27 mouse cellular contexts compared by ENCODE assay signal in the genomic region with DNA sequence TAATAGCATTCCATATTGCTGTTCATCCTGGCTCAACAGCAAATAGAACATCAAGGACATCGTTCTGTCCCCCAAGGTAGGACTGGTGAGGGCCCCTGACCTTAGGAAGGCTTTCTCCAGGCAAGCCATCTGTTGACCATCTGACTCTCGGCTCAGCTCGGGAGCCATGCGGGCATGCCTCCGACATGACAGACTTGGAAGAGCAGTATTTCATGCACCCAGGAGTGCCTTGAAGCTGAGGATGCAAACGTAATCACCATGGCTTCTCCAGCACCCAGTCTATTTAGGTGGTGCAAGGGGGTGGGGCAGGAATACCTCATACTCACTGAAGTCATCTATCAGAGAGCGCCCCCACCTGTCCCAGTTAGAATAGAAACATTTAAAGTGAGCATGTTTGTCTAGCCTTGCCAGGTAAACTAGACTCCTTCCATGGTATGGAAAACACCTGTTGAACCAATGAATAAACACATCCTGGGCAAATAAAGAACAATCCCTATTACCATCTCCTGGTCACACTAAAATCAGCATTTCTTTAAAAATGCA.
DNase-seq lines count a peak whose midpoint lies in the region; ATAC-seq and TF ChIP-seq lines count a peak whose summit lies in the region.
"Had no signal": no experiment of that assay in that cellular context is flagged by ENCODE, and none has a peak within 500 bp of the region (broad histone marks: within the 10 kb centered on the region; RNA-seq: fewer than 3 reads in every experiment).

No protein-coding gene starts in this region.

- H3K36me3 ChIP-seq in intestine, postnatal 0 days (ENCODE audit: control insufficient read depth, insufficient read depth), result no peaks in the 10 kb centered on the region
- H3K36me3 ChIP-seq in intestine, embryonic 16.5 days (ENCODE audit: control insufficient read depth, insufficient read depth, low read length), result no peaks in the 10 kb centered on the region
- no peaks in the 10 kb centered on the region for H3K36me3 ChIP-seq in MEL (ENCODE audit: control insufficient read depth in 1 of 2, insufficient read depth in 2 of 2, low read length in 2 of 2)
- H3K36me3 ChIP-seq in heart, embryonic 12.5 days, result no peaks in the 10 kb centered on the region
- H3K36me3 ChIP-seq: embryonic facial prominence, embryonic 13.5 days; hindbrain, embryonic 10.5 days; limb, embryonic 15.5 days; liver, embryonic 15.5 days; midbrain, embryonic 10.5 days; neural tube, embryonic 15.5 days had no signal

- no peak for TF ChIP-seq EP300 in MEL (IDR thresholded peaks at IDR 0.05; ENCODE audit: low read depth in 1 of 2, low read length in 2 of 2)

- WGBS in intestine, postnatal 0 days, result 78% methylated on average over 7 of the region's 7 CpGs
- WGBS in intestine, embryonic 16.5 days, result 78% methylated on average over 7 of the region's 7 CpGs
- 73% methylated on average over 7 of the region's 7 CpGs for whole genome bisulfite sequencing in heart, embryonic 12.5 days

- ATAC-seq in CD4-positive, CD25-positive, alpha-beta regulatory T cell, adult 4 months, result no peak
- ATAC-seq in intestine, postnatal 0 days, result no peak
- ATAC-seq in intestine, embryonic 16.5 days, result no peak
- ATAC-seq in heart, embryonic 12.5 days (ENCODE audit: insufficient number of reproducible peaks, low FRiP score), result no peak
- ATAC-seq: forebrain, embryonic 14.5 days; hindbrain, embryonic 16.5 days had no signal

- no peaks in the 10 kb centered on the region for H3K9me3 ChIP-seq in intestine, postnatal 0 days (ENCODE audit: control insufficient read depth)
- no peaks in the 10 kb centered on the region for H3K9me3 ChIP-seq in intestine, embryonic 16.5 days (ENCODE audit: control insufficient read depth, low read length)
- H3K9me3 ChIP-seq in MEL (replicated peaks; ENCODE audit: insufficient read depth, low read length), result no peaks in the 10 kb centered on the region
- H3K9me3 ChIP-seq in heart, embryonic 12.5 days (replicated peaks), result no peaks in the 10 kb centered on the region
- H3K9me3 ChIP-seq: embryonic facial prominence, embryonic 13.5 days; G1E; hindbrain, embryonic 10.5 days; limb, embryonic 15.5 days; liver, embryonic 15.5 days; midbrain, embryonic 10.5 days; neural tube, embryonic 15.5 days had no signal

- no peak overlapping the region for H3K9ac ChIP-seq in intestine, postnatal 0 days (ENCODE audit: low read depth, low read length)
- no peak overlapping the region for H3K9ac ChIP-seq in intestine, embryonic 16.5 days (ENCODE audit: low read depth, low read length)
- H3K9ac ChIP-seq in MEL (ENCODE audit: control insufficient read depth, low read depth, low read length, poor library complexity, severe bottlenecking), result no peak overlapping the region
- no peak overlapping the region for H3K9ac ChIP-seq in heart, embryonic 12.5 days
- H3K9ac ChIP-seq: embryonic facial prominence, embryonic 13.5 days; limb, embryonic 15.5 days; liver, embryonic 15.5 days; neural tube, embryonic 15.5 days had no signal

- peak; percentile 46 for TF ChIP-seq RAD21 in MEL (IDR thresholded peaks at IDR 0.05; ENCODE audit: low read depth, low read length)

- H3K79me2 ChIP-seq in MEL (ENCODE audit: control insufficient read depth, insufficient read depth, low read length, poor library complexity), result no peaks in the 10 kb centered on the region

- H3K4me2 ChIP-seq in intestine, postnatal 0 days (replicated peaks; ENCODE audit: low read depth), result no peak overlapping the region
- no peak overlapping the region for H3K4me2 ChIP-seq in intestine, embryonic 16.5 days (ENCODE audit: low read depth, low read length)
- H3K4me2 ChIP-seq in heart, embryonic 12.5 days, result no peak overlapping the region
- H3K4me2 ChIP-seq: embryonic facial prominence, embryonic 13.5 days; heart, embryonic 11.5 days; limb, embryonic 15.5 days; liver, embryonic 15.5 days; neural tube, embryonic 15.5 days had no signal

- no peak overlapping the region for H3K27ac ChIP-seq in intestine, postnatal 0 days (ENCODE audit: low read depth, low read length)
- no peak overlapping the region for H3K27ac ChIP-seq in intestine, embryonic 16.5 days (ENCODE audit: low read length)
- no peak overlapping the region for H3K27ac ChIP-seq in MEL (ENCODE audit: control insufficient read depth, low read depth, low read length)
- no peak overlapping the region for H3K27ac ChIP-seq in heart, embryonic 12.5 days (ENCODE audit: poor library complexity, severe bottlenecking)
- H3K27ac ChIP-seq: embryonic facial prominence, embryonic 13.5 days; gastrocnemius, adult 2 months; hindbrain, embryonic 10.5 days; limb, embryonic 15.5 days; liver, embryonic 15.5 days; midbrain, embryonic 10.5 days; neural tube, embryonic 15.5 days had no signal

- no peak for TF ChIP-seq POLR2A in MEL (IDR thresholded peaks at IDR 0.05; ENCODE audit: control insufficient read depth in 1 of 2, insufficient read depth in 1 of 2, low read depth in 1 of 2, low read length in 2 of 2, poor library complexity in 1 of 2)

- H3K4me1 ChIP-seq in intestine, postnatal 0 days (replicated peaks; ENCODE audit: control insufficient read depth, insufficient read depth, low read length), result no peaks in the 10 kb centered on the region
- H3K4me1 ChIP-seq in intestine, embryonic 16.5 days (ENCODE audit: control insufficient read depth, insufficient read depth, low read length), result peaks cover 6% of the 10 kb centered on the region; the same call in 1 of the 2 replicates
- H3K4me1 ChIP-seq in MEL (ENCODE audit: control insufficient read depth in 1 of 2, insufficient read depth in 2 of 2, low read length in 2 of 2), result no peaks in the 10 kb centered on the region
- no peaks in the 10 kb centered on the region for H3K4me1 ChIP-seq in heart, embryonic 12.5 days (replicated peaks)
- H3K4me1 ChIP-seq: embryonic facial prominence, embryonic 13.5 days had no signal

- no peak overlapping the region for H3K4me3 ChIP-seq in intestine, postnatal 0 days (ENCODE audit: low read depth, low read length)
- no peak overlapping the region for H3K4me3 ChIP-seq in intestine, embryonic 16.5 days (ENCODE audit: low read length)
- H3K4me3 ChIP-seq in MEL (ENCODE audit: control insufficient read depth in 1 of 2, insufficient read depth in 1 of 2, low read depth in 2 of 2, low read length in 2 of 2), result no peak overlapping the region
- H3K4me3 ChIP-seq in heart, embryonic 12.5 days, result no peak overlapping the region
- H3K4me3 ChIP-seq: embryonic facial prominence, embryonic 13.5 days; gastrocnemius, adult 2 months; hindbrain, embryonic 10.5 days; limb, embryonic 15.5 days; liver, embryonic 15.5 days; midbrain, embryonic 10.5 days; neural tube, embryonic 15.5 days had no signal

- peak; percentile 20 for DNase-seq in CD4-positive, CD25-positive, alpha-beta regulatory T cell, adult 2 months (ENCODE audit: low read depth, low spot score)
- peak; percentile 30 for DNase-seq in MEL (ENCODE audit: low read depth, low spot score)
- peak; percentile 38 to 56 for DNase-seq in cerebellum, postnatal 25 days
- DNase-seq in embryo, embryonic 10 days (ENCODE audit: low spot score), result no peak
- DNase-seq: adrenal gland, postnatal 10 days; embryo, embryonic 11 days; gastrocnemius, adult 2 months; heart, postnatal 10 days; kidney, adult 11 months; kidney, postnatal 4 days; left cerebral cortex, postnatal 4 days; lung, postnatal 10 days; right cerebral cortex, adult 18-20 months had no signal

- 0 out of 2 replicates have a peak, but pooled peaks have one; percentile 24 for TF ChIP-seq CTCF in intestine, postnatal 0 days (IDR thresholded peaks at IDR 0.05; ENCODE audit: low read depth)
- TF ChIP-seq CTCF in MEL (IDR thresholded peaks at IDR 0.05 in 2 of 3, conservative IDR thresholded peaks at IDR 0.05 in 1 of 3; ENCODE audit: control insufficient read depth in 1 of 3, insufficient read depth in 1 of 3, low read depth in 2 of 3, low read length in 3 of 3, poor library complexity in 1 of 3, severe bottlenecking in 1 of 3), result peak in 2 of 3 experiments; percentile 28 to 53; a peak in 5 of 6 replicates

- no peaks in the 10 kb centered on the region for H3K27me3 ChIP-seq in intestine, postnatal 0 days (replicated peaks; ENCODE audit: control insufficient read depth, insufficient read depth, low read length)
- H3K27me3 ChIP-seq in intestine, embryonic 16.5 days (replicated peaks; ENCODE audit: control insufficient read depth, insufficient read depth, low read length), result no peaks in the 10 kb centered on the region
- no peaks in the 10 kb centered on the region for H3K27me3 ChIP-seq in MEL (ENCODE audit: control insufficient read depth in 1 of 2, insufficient read depth in 2 of 2, low read length in 2 of 2)
- peaks cover 19% of the 10 kb centered on the region; the same call in 1 of the 2 replicates for H3K27me3 ChIP-seq in heart, embryonic 12.5 days (replicated peaks)
- H3K27me3 ChIP-seq: limb, embryonic 15.5 days; liver, embryonic 15.5 days; neural tube, embryonic 15.5 days had no signal

TF ChIP-seq in MEL, 35 proteins besides CTCF, POLR2A, EP300 and RAD21:
- peak; percentile 52 for TF ChIP-seq SMC3 (IDR thresholded peaks at IDR 0.05; ENCODE audit: low read depth, low read length)
- no peak for TF ChIP-seq KAT2A (conservative IDR thresholded peaks at IDR 0.05; ENCODE audit: low read depth, low read length)
